Mouse (Mus musculus) T-helper 1 cell (primary cell): ENCODE measurements around the gene Scamp3.

Experiments used
- in situ Hi-C: fragments of 300-600 bp; cut with MboI, MseI; formaldehyde crosslinking; loops from one replicate; pipeline ENCODE4 v1.15.1; 2025; ENCODE audit warnings: high pct_unique_total_duplicates

Scamp3 gene

GRCm38 (mm10) chr3:89225918-89226317 lies 48.6 kb downstream of the Scamp3 start:
- in situ Hi-C loops = no loop called here

GRCm38 (mm10) chr3:89226361-89226760 lies 49.1 kb downstream of the Scamp3 start:
- in situ Hi-C loops = no loop called here

- in situ Hi-C loops = no loop called here
Observed at GRCm38 (mm10) chr3:89226900-89227299, 49.6 kb downstream of the Scamp3 start, which contains the start of gene Mtx1. Gene Mtx1, minus strand, starts transcription at chr3:89227088.

- in situ Hi-C loops = no loop called here
Observed at GRCm38 (mm10) chr3:89227307-89228179, 50.3 kb downstream of the Scamp3 start.

GRCm38 (mm10) chr3:89228180-89228549 lies 50.9 kb downstream of the Scamp3 start:
- in situ Hi-C loops = no loop called here

GRCm38 (mm10) chr3:89228836-89229235 lies 51.6 kb downstream of the Scamp3 start, which contains the start of gene Muc1:
Gene Muc1, plus strand, starts transcription at chr3:89229057.
- in situ Hi-C loops = no loop called here

- in situ Hi-C loops = no loop called here
Observed at GRCm38 (mm10) chr3:89229276-89229675, 52.0 kb downstream of the Scamp3 start.

- in situ Hi-C loops = no loop called here
Observed at GRCm38 (mm10) chr3:89230561-89230960, 53.3 kb downstream of the Scamp3 start.

- in situ Hi-C loops = no loop called here
Observed at GRCm38 (mm10) chr3:89231345-89231744, 54.1 kb downstream of the Scamp3 start.

GRCm38 (mm10) chr3:89231772-89232275 lies 54.6 kb downstream of the Scamp3 start:
- in situ Hi-C loops = no loop called here
